Mouse (Mus musculus): ENCODE measurements around the gene Tecpr2. TPM values are rescaled to one million over a fixed set of nuclear protein-coding genes. Genes with fewer than 3 reads are reported as not detected.
A peak's percentile ranks its signal among the peaks of the same experiment; 100 is the strongest.

The Tecpr2 gene
- polyA plus RNA-seq, 1 experiment, result 35.3 TPM

- H3K4me3 ChIP-seq (ENCODE audit: insufficient read depth, low read length), result peak overlapping the region; percentile 37
- peak; percentile 45 for TF ChIP-seq CTCF (IDR thresholded peaks at IDR 0.05; ENCODE audit: extremely low read depth, insufficient read depth, low read length)
- no peak for TF ChIP-seq POLR2A (IDR thresholded peaks at IDR 0.05; ENCODE audit: extremely low read depth, insufficient read depth, low read length)
- no peak overlapping the region for H3K27ac ChIP-seq (ENCODE audit: insufficient read depth, low read length)
- H3K4me1 ChIP-seq (ENCODE audit: control insufficient read depth, insufficient read depth, low read length), result no peaks in the 10 kb centered on the region
Observed at GRCm38 (mm10) chr12:110991361-110992127, 102.5 kb downstream of the Tecpr2 start.

- TF ChIP-seq POLR2A (IDR thresholded peaks at IDR 0.05; ENCODE audit: extremely low read depth, insufficient read depth, low read length) (no peak), CTCF (IDR thresholded peaks at IDR 0.05; ENCODE audit: extremely low read depth, insufficient read depth, low read length) (peak; percentile 84)
- Histone ChIP-seq H3K4me1 (ENCODE audit: control insufficient read depth, insufficient read depth, low read length) (no peaks in the 10 kb centered on the region), H3K27ac (ENCODE audit: insufficient read depth, low read length) (no peak overlapping the region), H3K4me3 (ENCODE audit: insufficient read depth, low read length) (peak overlapping the region; percentile 37)
Observed at GRCm38 (mm10) chr12:110992128-110992553, 103.1 kb downstream of the Tecpr2 start.

GRCm38 (mm10) chr12:110992771-110993170 is 103.7 kb downstream of the Tecpr2 start:
- H3K4me1 ChIP-seq (ENCODE audit: control insufficient read depth, insufficient read depth, low read length), result no peaks in the 10 kb centered on the region
- H3K4me3 ChIP-seq (ENCODE audit: insufficient read depth, low read length), result no peak overlapping the region
- no peak overlapping the region for H3K27ac ChIP-seq (ENCODE audit: insufficient read depth, low read length)

GRCm38 (mm10) chr12:110993226-110993625 is 104.2 kb downstream of the Tecpr2 start:
- no peak overlapping the region for H3K27ac ChIP-seq (ENCODE audit: insufficient read depth, low read length)
- no peak for TF ChIP-seq POLR2A (IDR thresholded peaks at IDR 0.05; ENCODE audit: extremely low read depth, insufficient read depth, low read length)
- no peak for TF ChIP-seq CTCF (IDR thresholded peaks at IDR 0.05; ENCODE audit: extremely low read depth, insufficient read depth, low read length)
- no peak overlapping the region for H3K4me3 ChIP-seq (ENCODE audit: insufficient read depth, low read length)
- H3K4me1 ChIP-seq (ENCODE audit: control insufficient read depth, insufficient read depth, low read length), result no peaks in the 10 kb centered on the region

More at GRCm38 (mm10) chr12:110992771-110993170, 103.7 kb downstream of the Tecpr2 start:
- TF ChIP-seq POLR2A (IDR thresholded peaks at IDR 0.05; ENCODE audit: extremely low read depth, insufficient read depth, low read length), result no peak
- TF ChIP-seq CTCF (IDR thresholded peaks at IDR 0.05; ENCODE audit: extremely low read depth, insufficient read depth, low read length), result no peak

GRCm38 (mm10) chr12:110994666-110995065 is 105.6 kb downstream of the Tecpr2 start:
- H3K4me3 ChIP-seq (ENCODE audit: insufficient read depth, low read length), result no peak overlapping the region
- H3K27ac ChIP-seq (ENCODE audit: insufficient read depth, low read length), result no peak overlapping the region
- no peak for TF ChIP-seq CTCF (IDR thresholded peaks at IDR 0.05; ENCODE audit: extremely low read depth, insufficient read depth, low read length)
- TF ChIP-seq POLR2A (IDR thresholded peaks at IDR 0.05; ENCODE audit: extremely low read depth, insufficient read depth, low read length), result no peak
- H3K4me1 ChIP-seq (ENCODE audit: control insufficient read depth, insufficient read depth, low read length), result no peaks in the 10 kb centered on the region

DNA sequence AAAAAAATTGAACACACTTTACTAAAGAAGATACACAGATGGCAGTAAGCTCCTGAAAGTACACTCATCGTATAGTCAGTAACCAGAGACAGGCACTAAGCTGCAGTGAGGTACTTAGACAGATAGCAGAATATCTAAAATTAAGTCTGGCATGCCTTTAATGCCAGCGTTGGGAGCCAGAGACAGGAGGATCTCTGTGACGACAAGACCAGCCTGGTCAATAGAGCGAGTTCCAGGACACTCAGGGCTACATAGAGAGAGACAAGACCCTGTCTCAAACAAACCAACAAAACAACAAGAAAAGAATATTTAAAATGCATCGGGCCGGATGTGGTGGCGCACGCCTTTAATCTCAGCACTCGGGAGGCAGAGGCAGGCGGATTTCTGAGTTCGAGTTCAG is 109.0 kb downstream of the Tecpr2 start:
- Histone ChIP-seq H3K4me1 (ENCODE audit: control insufficient read depth, insufficient read depth, low read length) (no peaks in the 10 kb centered on the region), H3K27ac (ENCODE audit: insufficient read depth, low read length) (no peak overlapping the region), H3K4me3 (ENCODE audit: insufficient read depth, low read length) (no peak overlapping the region)
- TF ChIP-seq CTCF (IDR thresholded peaks at IDR 0.05; ENCODE audit: extremely low read depth, insufficient read depth, low read length) (no peak), POLR2A (IDR thresholded peaks at IDR 0.05; ENCODE audit: extremely low read depth, insufficient read depth, low read length) (no peak)

DNA sequence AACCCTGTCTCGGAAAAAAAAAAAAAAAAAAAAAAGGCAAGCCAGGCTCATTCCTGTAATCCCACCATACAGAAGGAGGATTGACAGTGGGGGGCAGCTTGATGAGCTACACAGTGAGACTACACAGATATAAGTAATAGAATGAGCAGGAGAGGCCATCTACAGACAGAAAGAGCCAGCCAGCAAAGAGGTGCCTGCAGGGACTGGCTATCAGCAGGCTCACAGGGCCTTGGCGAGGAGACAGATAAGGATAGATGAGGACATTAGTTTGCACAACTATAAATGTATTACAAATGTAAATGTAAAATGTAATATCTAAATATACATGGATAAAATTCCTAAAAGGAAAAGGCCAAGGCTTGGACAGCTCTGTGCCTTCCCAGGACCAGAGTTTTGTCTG is 110.8 kb downstream of the Tecpr2 start:
- Histone ChIP-seq H3K4me1 (ENCODE audit: control insufficient read depth, insufficient read depth, low read length) (no peaks in the 10 kb centered on the region), H3K27ac (ENCODE audit: insufficient read depth, low read length) (no peak overlapping the region), H3K4me3 (ENCODE audit: insufficient read depth, low read length) (no peak overlapping the region)
- TF ChIP-seq POLR2A (IDR thresholded peaks at IDR 0.05; ENCODE audit: extremely low read depth, insufficient read depth, low read length) (no peak), CTCF (IDR thresholded peaks at IDR 0.05; ENCODE audit: extremely low read depth, insufficient read depth, low read length) (no peak)

GRCm38 (mm10) chr12:111000956-111001355 is 111.9 kb downstream of the Tecpr2 start:
- Histone ChIP-seq H3K27ac (ENCODE audit: insufficient read depth, low read length) (no peak overlapping the region), H3K4me1 (ENCODE audit: control insufficient read depth, insufficient read depth, low read length) (no peaks in the 10 kb centered on the region), H3K4me3 (ENCODE audit: insufficient read depth, low read length) (no peak overlapping the region)
- TF ChIP-seq POLR2A (IDR thresholded peaks at IDR 0.05; ENCODE audit: extremely low read depth, insufficient read depth, low read length) (no peak), CTCF (IDR thresholded peaks at IDR 0.05; ENCODE audit: extremely low read depth, insufficient read depth, low read length) (no peak)

DNA sequence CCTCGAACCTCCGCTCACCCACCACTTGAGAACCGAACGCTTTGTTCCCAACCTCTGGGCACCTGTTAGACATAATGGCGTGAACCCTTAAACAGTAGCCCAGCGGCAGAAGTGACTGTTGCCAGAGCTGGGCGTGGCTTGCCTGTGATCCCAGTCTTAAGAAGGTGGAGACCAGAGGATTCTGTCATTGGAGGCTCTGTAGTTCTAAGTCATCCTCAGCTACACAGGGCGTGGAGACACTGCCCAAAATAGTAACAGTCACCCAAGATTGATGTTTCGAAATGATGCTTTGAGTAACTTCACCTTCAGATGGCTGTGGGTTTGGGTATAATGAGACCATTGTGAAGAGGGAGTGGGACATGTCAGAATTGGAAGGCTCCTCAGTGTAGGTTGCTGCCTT is 115.1 kb downstream of the Tecpr2 start:
- Histone ChIP-seq H3K27ac (ENCODE audit: insufficient read depth, low read length) (no peak overlapping the region), H3K4me1 (ENCODE audit: control insufficient read depth, insufficient read depth, low read length) (no peaks in the 10 kb centered on the region), H3K4me3 (ENCODE audit: insufficient read depth, low read length) (no peak overlapping the region)
- TF ChIP-seq CTCF (IDR thresholded peaks at IDR 0.05; ENCODE audit: extremely low read depth, insufficient read depth, low read length) (no peak), POLR2A (IDR thresholded peaks at IDR 0.05; ENCODE audit: extremely low read depth, insufficient read depth, low read length) (no peak)

DNA sequence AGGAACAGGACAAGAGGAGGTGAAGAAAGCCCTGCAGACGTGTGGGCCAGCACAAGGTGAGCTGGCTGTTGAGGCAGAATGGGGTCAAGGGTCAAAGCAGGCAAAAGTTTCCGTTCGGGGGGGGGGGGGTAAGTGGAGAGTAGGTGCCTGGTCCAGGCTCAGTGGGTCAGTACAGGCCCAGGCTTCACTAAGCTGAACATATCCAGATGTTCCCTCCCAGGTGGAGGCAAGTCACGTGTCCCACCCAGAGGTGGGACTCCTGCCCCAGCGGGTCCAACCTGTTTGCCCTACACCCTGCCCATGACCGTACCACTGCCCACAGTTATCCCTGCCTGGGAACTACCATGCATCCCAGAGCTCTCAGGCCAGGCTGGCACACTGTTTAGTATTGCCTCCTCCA is 116.7 kb downstream of the Tecpr2 start:
- Histone ChIP-seq H3K27ac (ENCODE audit: insufficient read depth, low read length) (no peak overlapping the region), H3K4me3 (ENCODE audit: insufficient read depth, low read length) (no peak overlapping the region), H3K4me1 (ENCODE audit: control insufficient read depth, insufficient read depth, low read length) (no peaks in the 10 kb centered on the region)
- TF ChIP-seq CTCF (IDR thresholded peaks at IDR 0.05; ENCODE audit: extremely low read depth, insufficient read depth, low read length), result no peak
- TF ChIP-seq POLR2A (IDR thresholded peaks at IDR 0.05; ENCODE audit: extremely low read depth, insufficient read depth, low read length), result no peak

Data from cortical plate, adult 2 months (tissue).